In genomic region chr9:53691745-53692670, GRCm38 (mm10) we compare ENCODE assay signal across 30 mouse cellular contexts. TPM values are rescaled to one million over a fixed set of nuclear protein-coding genes. Genes with fewer than 3 reads are reported as not detected.
DNase-seq lines count a peak whose midpoint lies in the region; TF ChIP-seq lines count a peak whose summit lies in the region.
"Had no signal": no experiment of that assay in that cellular context is flagged by ENCODE, and none has a peak within 500 bp of the region (broad histone marks: within the 10 kb centered on the region; RNA-seq: fewer than 3 reads in every experiment).

No protein-coding gene starts in this region.

- 39% methylated on average over 7 of the region's 7 CpGs for WGBS in embryonic facial prominence, embryonic 10.5 days

- no peaks in the 10 kb centered on the region for H3K9me3 ChIP-seq in E14TG2a.4 (ENCODE audit: low read length)
- no peaks in the 10 kb centered on the region for H3K9me3 ChIP-seq in embryonic facial prominence, embryonic 10.5 days
- H3K9me3 ChIP-seq: embryonic facial prominence, embryonic 13.5 days; forebrain, embryonic 12.5 days; forebrain, embryonic 15.5 days; heart, embryonic 12.5 days; heart, embryonic 15.5 days had no signal

- peaks cover 32% of the 10 kb centered on the region for H3K4me1 ChIP-seq in E14TG2a.4 (replicated peaks; ENCODE audit: low read depth, low read length)
- no peaks in the 10 kb centered on the region for H3K4me1 ChIP-seq in embryonic facial prominence, embryonic 10.5 days
- H3K4me1 ChIP-seq: embryonic facial prominence, embryonic 13.5 days; forebrain, embryonic 12.5 days; forebrain, embryonic 15.5 days; heart, embryonic 12.5 days; heart, embryonic 15.5 days had no signal

- 0 out of 2 replicates have a peak overlapping the region, but pooled peaks have one; percentile 13 for H3K4me3 ChIP-seq in E14TG2a.4 (replicated peaks; ENCODE audit: low read length)
- no peak overlapping the region for H3K4me3 ChIP-seq in embryonic facial prominence, embryonic 10.5 days
- H3K4me3 ChIP-seq: embryonic facial prominence, embryonic 13.5 days; erythroblast, embryonic 14.5 days; forebrain, embryonic 12.5 days; forebrain, embryonic 15.5 days; gastrocnemius, adult 2 months; heart, embryonic 12.5 days; heart, embryonic 15.5 days had no signal

- H3K27me3 ChIP-seq in E14TG2a.4 (ENCODE audit: insufficient read depth, low read length), result no peaks in the 10 kb centered on the region
- no peaks in the 10 kb centered on the region for H3K27me3 ChIP-seq in embryonic facial prominence, embryonic 10.5 days (replicated peaks; ENCODE audit: low read depth, poor library complexity, severe bottlenecking)
- H3K27me3 ChIP-seq: CH12.LX; embryonic facial prominence, embryonic 13.5 days; forebrain, embryonic 12.5 days; forebrain, embryonic 15.5 days; heart, embryonic 12.5 days; heart, embryonic 15.5 days had no signal

- DNase-seq in ES-CJ7 (ENCODE audit: low read depth, low spot score) (peak; percentile 81), ZHBTc4 (ENCODE audit: low read depth, low spot score) (peak; percentile 82)
- DNase-seq in gastrocnemius, adult 18-20 months (ENCODE audit: low spot score), result no peak
- DNase-seq in ovary, postnatal 36 days (ENCODE audit: low spot score), result no peak
- no peak for DNase-seq in embryonic facial prominence, embryonic 10.5 days (ENCODE audit: low spot score)
- DNase-seq: adrenal gland, adult 2 months; adrenal gland, postnatal 14 days; B cell, adult 2 months; cerebellum, adult 11 months; cerebellum, adult 2 months; cerebellum, adult 9-11 months; cerebellum, postnatal 25 days; gastrocnemius, adult 2 months; gastrocnemius, postnatal 14 days; heart, adult 18-20 months; heart, postnatal 10 days; heart, postnatal 4 days; kidney, adult 18-20 months had no signal

- no peak for TF ChIP-seq CTCF in E14TG2a.4 (conservative IDR thresholded peaks at IDR 0.05; ENCODE audit: low read length)

- no peaks in the 10 kb centered on the region for H3K36me3 ChIP-seq in E14TG2a.4 (ENCODE audit: insufficient read depth, low read length)
- H3K36me3 ChIP-seq in embryonic facial prominence, embryonic 10.5 days (replicated peaks), result no peaks in the 10 kb centered on the region
- H3K36me3 ChIP-seq: embryonic facial prominence, embryonic 13.5 days; forebrain, embryonic 12.5 days; forebrain, embryonic 15.5 days; heart, embryonic 12.5 days; heart, embryonic 15.5 days had no signal

- H3K27ac ChIP-seq in embryonic facial prominence, embryonic 10.5 days (replicated peaks), result no peak overlapping the region
- H3K27ac ChIP-seq: embryonic facial prominence, embryonic 13.5 days; forebrain, embryonic 12.5 days; forebrain, embryonic 15.5 days; gastrocnemius, adult 2 months; heart, embryonic 15.5 days; hindbrain, embryonic 14.5 days; hindbrain, postnatal 0 days had no signal

RNA-seq across cellular contexts. Expression of gene Rab39, which starts 14.0 kb away (rescaled TPM):
- total RNA-seq in gastrocnemius, adult 18-20 months (2021), result not detected
- 1.4 and 1.5 TPM in 2 replicates for polyA plus RNA-seq in embryonic facial prominence, embryonic 10.5 days (2016; fragmentation: Nextera tagmentation; extraction: Ambion mirVana)
- total RNA-seq: gastrocnemius, postnatal 14 days; MEL had no signal
- polyA plus RNA-seq: erythroblast, embryonic 14.5 days; inflammation-experienced regulatory T-cells, adult 6 months had no signal

RNA-seq across cellular contexts. Expression of gene Cul5, which starts 22.2 kb away (rescaled TPM):
- total RNA-seq in gastrocnemius, adult 18-20 months (2021), result 10 to 100 TPM; 76.7 to 77.9 TPM
- 38.1 and 38.6 TPM in 2 replicates for polyA plus RNA-seq in embryonic facial prominence, embryonic 10.5 days (2016; fragmentation: Nextera tagmentation; extraction: Ambion mirVana)

Comparison
In these comparisons a context has a peak if more than half of its experiments do, and no peak if none do; other contexts are left out.
1. DNase-seq: peak in ES-CJ7 (single experiment) and ZHBTc4 (single experiment); none in gastrocnemius, adult 18-20 months (single experiment), ovary, postnatal 36 days (single experiment) and embryonic facial prominence, embryonic 10.5 days (single experiment).